Mouse (Mus musculus) neural tube, embryonic 13.5 days (tissue): ENCODE data around the gene Ift81. TPM values are rescaled to one million over a fixed set of nuclear protein-coding genes. Genes with fewer than 3 reads are reported as not detected.

ENCODE experiments used
- ATAC-seq: fragments of 200-750 bp; cut with Nextera tagmentation; 2 replicates; pipeline ENCODE4 v1.8.0; 2017; ENCODE audit warnings: low read depth, mild to moderate bottlenecking, moderate TSS enrichment, moderate library complexity
- H3K27ac ChIP-seq: fragments of 300-500 bp; sonication (generic); replicated peaks from 2 replicates; pipeline ENCODE4 v1.5.1; 2015; ENCODE audit warnings: moderate library complexity, mild to moderate bottlenecking, inconsistent platforms
- H3K27me3 ChIP-seq: fragments of 300-500 bp; sonication (generic); 2 replicates; pipeline ENCODE4 v1.6.1; 2015; ENCODE audit warnings: mild to moderate bottlenecking, inconsistent platforms
- H3K36me3 ChIP-seq: fragments of 300-500 bp; sonication (generic); 2 replicates; pipeline ENCODE4 v1.6.1; 2015; ENCODE audit warnings: mild to moderate bottlenecking, inconsistent platforms
- H3K4me1 ChIP-seq: fragments of 300-500 bp; sonication (generic); replicated peaks from 2 replicates; pipeline ENCODE4 v1.6.1; 2015; ENCODE audit warnings: inconsistent platforms
- H3K4me2 ChIP-seq: fragments of 300-500 bp; sonication (generic); 2 replicates; pipeline ENCODE4 v1.6.1; 2015; ENCODE audit warnings: inconsistent platforms, mild to moderate bottlenecking, moderate library complexity
- H3K4me3 ChIP-seq: fragments of 300-500 bp; sonication (generic); 2 replicates; pipeline ENCODE4 v1.5.1; 2015; ENCODE audit warnings: mild to moderate bottlenecking, inconsistent platforms
- H3K9ac ChIP-seq: fragments of 300-500 bp; sonication (generic); 2 replicates; pipeline ENCODE4 v1.6.1; 2015; ENCODE audit warnings: moderate library complexity, mild to moderate bottlenecking, inconsistent platforms
- H3K9me3 ChIP-seq: fragments of 300-500 bp; sonication (generic); 2 replicates; pipeline ENCODE4 v1.6.1; 2016; ENCODE audit warnings: inconsistent platforms
- WGBS: fragments of 180-500 bp; shearing (Covaris S2); methylation state at CpG from one replicate; pipeline ENCODE4 v1.1.7; 2015; 5-methylcytosine and 5-hydroxymethylcytosine counted together
- polyA plus RNA-seq: library from polyadenylated mRNA; unstranded; fragments of >200 nt; fragmentation: Nextera tagmentation; extraction: Ambion mirVana; gene quantifications from 2 replicates; pipeline ENCODE4 v1.2.1, GENCODE M21; 2015

Ift81 gene
- polyA plus RNA-seq, 1 experiment from 2014 or later: 57.8 TPM

DNA sequence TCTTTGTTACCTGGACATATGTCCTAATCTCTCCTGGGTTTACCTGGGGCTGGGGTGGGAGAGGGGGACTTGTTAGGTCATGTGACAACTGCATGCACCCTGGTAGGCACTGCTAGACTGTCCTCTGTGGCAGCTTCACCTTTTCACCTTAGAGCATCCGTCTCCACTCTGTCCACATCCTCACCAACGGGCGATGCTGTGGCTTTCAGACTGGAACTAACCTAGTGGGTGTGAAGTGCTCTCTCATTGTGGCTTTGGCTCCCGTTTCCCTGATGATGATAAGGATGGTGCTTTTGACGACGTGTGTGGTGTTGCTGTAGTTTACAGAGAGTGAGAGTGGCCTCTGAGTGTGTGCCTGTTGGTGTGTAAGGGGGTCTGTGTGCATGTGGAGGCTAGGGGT lies 31.0 kb upstream of the Ift81 start:
- Histone ChIP-seq H3K27ac (no peak overlapping the region), H3K4me1 (peaks cover 15% of the 10 kb centered on the region), H3K36me3 (no peaks in the 10 kb centered on the region), H3K27me3 (no peaks in the 10 kb centered on the region), H3K4me2 (peak overlapping the region; percentile 34), H3K4me3 (no peak overlapping the region), H3K9ac (no peak overlapping the region), H3K9me3 (no peaks in the 10 kb centered on the region)
- 85% methylated on average over 6 of the region's 6 CpGs for WGBS
- ATAC-seq: no peak

GRCm38 (mm10) chr5:122644111-122644607 lies 29.8 kb upstream of the Ift81 start:
- H3K27me3 ChIP-seq: no peaks in the 10 kb centered on the region
- H3K9me3 ChIP-seq: no peaks in the 10 kb centered on the region
- peak overlapping the region; percentile 34 for H3K4me2 ChIP-seq
- H3K4me1 ChIP-seq: peaks cover 15% of the 10 kb centered on the region
- H3K4me3 ChIP-seq: peak overlapping the region; percentile 15
- peak overlapping the region; percentile 47 for H3K9ac ChIP-seq
- 63% methylated on average over 15 of the region's 15 CpGs for WGBS
- ATAC-seq: peak; percentile 56; the same call in 1 of the 2 replicates
- no peaks in the 10 kb centered on the region for H3K36me3 ChIP-seq
- H3K27ac ChIP-seq: peak overlapping the region; percentile 57

- Histone ChIP-seq H3K9ac (peak within 1 kb of the TSS; percentile 47), H3K9me3 (no peaks in the 10 kb centered on the region), H3K4me1 (peaks cover 15% of the 10 kb centered on the region), H3K4me2 (peak within 1 kb of the TSS; percentile 34), H3K27ac (peak within 1 kb of the TSS; percentile 57), H3K4me3 (peak within 1 kb of the TSS; percentile 15), H3K36me3 (no peaks in the 10 kb centered on the region), H3K27me3 (no peaks in the 10 kb centered on the region)
- ATAC-seq: peak; percentile 78; the same call in 1 of the 2 replicates
- WGBS: 65% methylated on average over 12 of the region's 12 CpGs
Observed at GRCm38 (mm10) chr5:122643701-122644100, 29.4 kb upstream of the Ift81 start, which contains the start of gene P2rx7. P2rx7 (plus strand) TSS chr5:122643911.

GRCm38 (mm10) chr5:122639986-122640385 lies 25.7 kb upstream of the Ift81 start:
- no peaks in the 10 kb centered on the region for H3K36me3 ChIP-seq
- 90% methylated on average over 5 of the region's 5 CpGs for WGBS
- no peak overlapping the region for H3K9ac ChIP-seq
- H3K4me3 ChIP-seq: no peak overlapping the region
- peaks cover 13% of the 10 kb centered on the region for H3K4me1 ChIP-seq
- no peak overlapping the region for H3K4me2 ChIP-seq
- no peaks in the 10 kb centered on the region for H3K9me3 ChIP-seq
- ATAC-seq: no peak
- H3K27me3 ChIP-seq: no peaks in the 10 kb centered on the region
- H3K27ac ChIP-seq: no peak overlapping the region

- Histone ChIP-seq H3K4me1 (peaks cover 11% of the 10 kb centered on the region), H3K36me3 (no peaks in the 10 kb centered on the region), H3K9me3 (no peaks in the 10 kb centered on the region), H3K4me2 (no peak overlapping the region), H3K4me3 (no peak overlapping the region), H3K9ac (no peak overlapping the region), H3K27ac (no peak overlapping the region), H3K27me3 (no peaks in the 10 kb centered on the region)
- ATAC-seq: no peak
- 93% methylated on average over 4 of the region's 4 CpGs for WGBS
Observed at GRCm38 (mm10) chr5:122639517-122639916, 25.2 kb upstream of the Ift81 start.

GRCm38 (mm10) chr5:122638296-122638695 lies 24.0 kb upstream of the Ift81 start:
- WGBS: 78% methylated on average over 2 of the region's 2 CpGs

GRCm38 (mm10) chr5:122636958-122637357 lies 22.6 kb upstream of the Ift81 start:
- H3K9ac ChIP-seq: no peak overlapping the region
- ATAC-seq: no peak

More at GRCm38 (mm10) chr5:122638296-122638695, 24.0 kb upstream of the Ift81 start:
- Histone ChIP-seq H3K36me3 (no peaks in the 10 kb centered on the region), H3K9me3 (no peaks in the 10 kb centered on the region), H3K4me2 (no peak overlapping the region), H3K4me3 (no peak overlapping the region), H3K27me3 (no peaks in the 10 kb centered on the region), H3K27ac (no peak overlapping the region), H3K4me1 (peaks cover 3% of the 10 kb centered on the region; the same call in 1 of the 2 replicates), H3K9ac (0 out of 2 replicates have a peak overlapping the region, but pooled peaks have one; percentile 5)
- no peak for ATAC-seq

GRCm38 (mm10) chr5:122636308-122636707 lies 22.0 kb upstream of the Ift81 start:
- 0 out of 2 replicates have a peak, but pooled peaks have one; percentile 36 for ATAC-seq
- H3K27me3 ChIP-seq: no peaks in the 10 kb centered on the region
- no peaks in the 10 kb centered on the region for H3K36me3 ChIP-seq
- 65% methylated on average over 9 of the region's 9 CpGs for WGBS
- H3K9ac ChIP-seq: no peak overlapping the region
- no peak overlapping the region for H3K4me3 ChIP-seq
- H3K9me3 ChIP-seq: no peaks in the 10 kb centered on the region
- no peak overlapping the region for H3K4me2 ChIP-seq
- H3K27ac ChIP-seq: no peak overlapping the region
- H3K4me1 ChIP-seq: peaks cover 3% of the 10 kb centered on the region; the same call in 1 of the 2 replicates

More at GRCm38 (mm10) chr5:122636958-122637357, 22.6 kb upstream of the Ift81 start:
- Histone ChIP-seq H3K27ac (no peak overlapping the region), H3K4me2 (peak overlapping the region; percentile 44), H3K36me3 (no peaks in the 10 kb centered on the region), H3K4me1 (peaks cover 3% of the 10 kb centered on the region; the same call in 1 of the 2 replicates), H3K9me3 (no peaks in the 10 kb centered on the region), H3K4me3 (0 out of 2 replicates have a peak overlapping the region, but pooled peaks have one; percentile 18), H3K27me3 (no peaks in the 10 kb centered on the region)
- 44% methylated on average over 16 of the region's 16 CpGs for WGBS

GRCm38 (mm10) chr5:122635228-122635627 lies 20.9 kb upstream of the Ift81 start:
- H3K27me3 ChIP-seq: no peaks in the 10 kb centered on the region
- no peaks in the 10 kb centered on the region for H3K36me3 ChIP-seq
- ATAC-seq: no peak
- H3K4me1 ChIP-seq: peaks cover 3% of the 10 kb centered on the region; the same call in 1 of the 2 replicates
- H3K9me3 ChIP-seq: no peaks in the 10 kb centered on the region
- H3K4me3 ChIP-seq: no peak overlapping the region
- H3K27ac ChIP-seq: no peak overlapping the region
- WGBS: 80% methylated on average over 8 of the region's 8 CpGs
- no peak overlapping the region for H3K4me2 ChIP-seq
- no peak overlapping the region for H3K9ac ChIP-seq

- Histone ChIP-seq H3K4me3 (no peak overlapping the region), H3K9me3 (no peaks in the 10 kb centered on the region), H3K4me2 (no peak overlapping the region), H3K27me3 (no peaks in the 10 kb centered on the region), H3K9ac (no peak overlapping the region), H3K27ac (no peak overlapping the region), H3K4me1 (0 out of 2 replicates have a peak, but pooled peaks cover under 1% of the 10 kb centered on the region), H3K36me3 (no peaks in the 10 kb centered on the region)
- 44% methylated on average over 2 of the region's 2 CpGs for WGBS
- peak; percentile 80; the same call in 1 of the 2 replicates for ATAC-seq
Observed at GRCm38 (mm10) chr5:122627243-122627642, 12.9 kb upstream of the Ift81 start.

DNA sequence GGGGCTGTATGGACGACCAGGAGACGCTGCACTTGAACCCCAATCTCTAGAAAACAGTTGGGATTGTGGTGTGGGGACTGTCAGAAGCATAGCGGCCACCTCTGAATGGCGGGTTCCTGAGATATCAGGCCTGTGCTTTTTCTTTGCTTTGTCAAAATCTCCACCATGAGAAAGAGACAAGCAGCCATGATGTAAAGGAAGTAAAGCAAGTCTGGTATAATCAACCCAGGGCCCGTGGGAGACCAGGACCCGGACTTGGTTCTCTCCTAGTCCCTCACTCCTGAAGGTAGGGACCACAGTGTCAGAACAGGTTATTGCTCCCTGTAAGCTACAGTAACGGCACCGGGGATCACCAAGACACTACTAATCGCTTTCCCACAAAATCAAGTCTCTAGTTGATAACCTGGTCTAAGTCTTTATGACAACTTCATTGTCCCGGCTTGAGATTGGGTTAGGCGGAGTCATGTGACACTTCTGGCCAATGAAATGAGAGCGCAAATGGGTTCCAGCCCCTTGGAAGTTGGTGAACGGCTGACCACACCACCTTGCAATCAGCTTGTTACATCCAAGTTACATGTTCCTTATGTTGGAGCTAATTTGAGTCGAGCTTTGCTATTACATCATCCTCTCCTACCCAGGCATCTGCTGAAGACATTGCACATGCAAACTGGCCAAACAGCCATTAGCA lies 11.4 kb upstream of the Ift81 start:
- Histone ChIP-seq H3K4me3 (no peak overlapping the region), H3K36me3 (no peaks in the 10 kb centered on the region), H3K27me3 (no peaks in the 10 kb centered on the region), H3K4me2 (no peak overlapping the region), H3K4me1 (peaks cover 10% of the 10 kb centered on the region; the same call in 1 of the 2 replicates), H3K9me3 (no peaks in the 10 kb centered on the region), H3K27ac (no peak overlapping the region), H3K9ac (no peak overlapping the region)
- 86% methylated on average over 14 of the region's 14 CpGs for WGBS
- no peak for ATAC-seq

- H3K9me3 ChIP-seq: no peaks in the 10 kb centered on the region
- 90% methylated on average over 11 of the region's 11 CpGs for WGBS
- no peak overlapping the region for H3K9ac ChIP-seq
- no peak for ATAC-seq
- H3K4me3 ChIP-seq: no peak overlapping the region
- H3K27me3 ChIP-seq: no peaks in the 10 kb centered on the region
- peaks cover 10% of the 10 kb centered on the region; the same call in 1 of the 2 replicates for H3K4me1 ChIP-seq
- no peak overlapping the region for H3K27ac ChIP-seq
- H3K4me2 ChIP-seq: no peak overlapping the region
- H3K36me3 ChIP-seq: no peaks in the 10 kb centered on the region
Observed at GRCm38 (mm10) chr5:122624952-122625479, 10.7 kb upstream of the Ift81 start.
